Mouse (Mus musculus) intestine, embryonic 16.5 days (tissue): ENCODE results near the gene Nek6. TPM values are rescaled to one million over a fixed set of nuclear protein-coding genes. Genes with fewer than 3 reads are reported as not detected.
A peak's percentile ranks its signal among the peaks of the same experiment; 100 is the strongest.

Experiments
- ATAC-seq: fragments of 200-750 bp; cut with Nextera tagmentation; 2 replicates; pipeline ENCODE4 v1.8.0; 2017; ENCODE audit warnings: moderate TSS enrichment, moderate library complexity
- H3K27ac ChIP-seq: fragments of 300-500 bp; sonication (generic); 2 replicates; pipeline ENCODE4 v1.5.1; 2014; ENCODE audit warnings: mild to moderate bottlenecking, low read length
- H3K27me3 ChIP-seq: fragments of 300-500 bp; sonication (generic); replicated peaks from 2 replicates; pipeline ENCODE4 v1.6.1; 2014; ENCODE audit warnings: low read length, control low read depth, mixed read lengths; ENCODE audit not compliant: control insufficient read depth, insufficient read depth
- H3K36me3 ChIP-seq: fragments of 300-500 bp; sonication (generic); 2 replicates; pipeline ENCODE4 v1.6.1; 2014; ENCODE audit warnings: low read length, control low read depth; ENCODE audit not compliant: control insufficient read depth, insufficient read depth
- H3K4me1 ChIP-seq: fragments of 300-500 bp; sonication (generic); 2 replicates; pipeline ENCODE4 v1.6.1; 2014; ENCODE audit warnings: low read length, control low read depth, mixed read lengths; ENCODE audit not compliant: control insufficient read depth, insufficient read depth
- H3K4me2 ChIP-seq: fragments of 300-500 bp; sonication (generic); 2 replicates; pipeline ENCODE4 v1.6.1; 2014; ENCODE audit warnings: low read depth, low read length, control low read depth
- H3K4me3 ChIP-seq: fragments of 300-500 bp; sonication (generic); 2 replicates; pipeline ENCODE4 v1.5.1; 2014; ENCODE audit warnings: mild to moderate bottlenecking, low read length
- H3K9ac ChIP-seq: fragments of 300-500 bp; sonication (generic); 2 replicates; pipeline ENCODE4 v1.6.1; 2014; ENCODE audit warnings: low read depth, low read length
- H3K9me3 ChIP-seq: fragments of 300-500 bp; sonication (generic); 2 replicates; pipeline ENCODE4 v1.6.1; 2016; ENCODE audit warnings: low read length, control low read depth; ENCODE audit not compliant: control insufficient read depth
- WGBS: fragments of 180-500 bp; shearing (Covaris S2); extraction: QIAGEN DNeasy Blood & Tissue Kit; methylation state at CpG from one replicate; pipeline ENCODE4 v1.1.7; 2014; 5-methylcytosine and 5-hydroxymethylcytosine counted together
- polyA plus RNA-seq: library from polyadenylated mRNA; unstranded; fragments of >200 nt; fragmentation: Nextera tagmentation; extraction: Ambion mirVana; gene quantifications from 2 replicates; pipeline ENCODE4 v1.2.1, GENCODE M21; 2015

Gene Nek6
- polyA plus RNA-seq, 1 experiment from 2014 or later, result 124 TPM

- Histone ChIP-seq H3K4me1 (peaks cover 64% of the 10 kb centered on the region), H3K4me3 (no peak overlapping the region), H3K27ac (peak overlapping the region; percentile 95), H3K36me3 (no peaks in the 10 kb centered on the region), H3K9ac (peak overlapping the region; percentile 57), H3K9me3 (no peaks in the 10 kb centered on the region), H3K27me3 (no peaks in the 10 kb centered on the region), H3K4me2 (peak overlapping the region; percentile 24; the same call in 1 of the 2 replicates)
- peak; percentile 93 for ATAC-seq
- WGBS, result 15% methylated on average over 6 of the region's 6 CpGs
These were observed 19.5 kb downstream of the Nek6 start for GRCm38 (mm10) chr2:38530955-38531381.

GRCm38 (mm10) chr2:38533322-38533721, 21.9 kb downstream of the Nek6 start:
- Histone ChIP-seq H3K4me2 (no peak overlapping the region), H3K9ac (peak overlapping the region; percentile 42), H3K27me3 (no peaks in the 10 kb centered on the region), H3K36me3 (no peaks in the 10 kb centered on the region), H3K4me1 (peaks cover 82% of the 10 kb centered on the region), H3K27ac (peak overlapping the region; percentile 82), H3K4me3 (no peak overlapping the region), H3K9me3 (no peaks in the 10 kb centered on the region)
- ATAC-seq, result peak; percentile 29
- WGBS, result 44% methylated on average over 6 of the region's 6 CpGs

- Histone ChIP-seq H3K27ac (peak overlapping the region; percentile 82), H3K36me3 (no peaks in the 10 kb centered on the region), H3K9me3 (no peaks in the 10 kb centered on the region), H3K27me3 (no peaks in the 10 kb centered on the region), H3K9ac (peak overlapping the region; percentile 42; the same call in 1 of the 2 replicates), H3K4me1 (peaks cover 81% of the 10 kb centered on the region), H3K4me3 (no peak overlapping the region), H3K4me2 (no peak overlapping the region)
- 57% methylated on average over 6 of the region's 6 CpGs for WGBS
- ATAC-seq, result 0 out of 2 replicates have a peak, but pooled peaks have one; percentile 10
These were observed 22.3 kb downstream of the Nek6 start for GRCm38 (mm10) chr2:38533767-38534166.

GRCm38 (mm10) chr2:38534241-38534940, 22.9 kb downstream of the Nek6 start:
- no peak overlapping the region for H3K4me3 ChIP-seq
- no peaks in the 10 kb centered on the region for H3K27me3 ChIP-seq
- H3K36me3 ChIP-seq, result no peaks in the 10 kb centered on the region
- H3K4me1 ChIP-seq, result peaks cover 75% of the 10 kb centered on the region
- WGBS, result 81% methylated on average over 5 of the region's 5 CpGs
- peak overlapping the region; percentile 82 for H3K27ac ChIP-seq
- no peaks in the 10 kb centered on the region for H3K9me3 ChIP-seq
- 0 out of 2 replicates have a peak overlapping the region, but pooled peaks have one; percentile 42 for H3K9ac ChIP-seq
- ATAC-seq, result no peak
- H3K4me2 ChIP-seq, result no peak overlapping the region

- Histone ChIP-seq H3K4me1 (peaks cover 73% of the 10 kb centered on the region), H3K27ac (0 out of 2 replicates have a peak overlapping the region, but pooled peaks have one; percentile 21), H3K27me3 (no peaks in the 10 kb centered on the region)
These were observed 23.6 kb downstream of the Nek6 start for GRCm38 (mm10) chr2:38535051-38535450.

GRCm38 (mm10) chr2:38535521-38536220, 24.2 kb downstream of the Nek6 start:
- 55% methylated on average over 14 of the region's 14 CpGs for whole genome bisulfite sequencing
- no peak for ATAC-seq

More at GRCm38 (mm10) chr2:38535051-38535450, 23.6 kb downstream of the Nek6 start:
- H3K36me3 ChIP-seq, result no peaks in the 10 kb centered on the region
- H3K9me3 ChIP-seq, result no peaks in the 10 kb centered on the region
- H3K4me2 ChIP-seq, result no peak overlapping the region
- H3K4me3 ChIP-seq, result no peak overlapping the region
- ATAC-seq, result no peak
- WGBS, result 77% methylated on average over 8 of the region's 8 CpGs
- H3K9ac ChIP-seq, result no peak overlapping the region

GRCm38 (mm10) chr2:38536331-38536731, 24.9 kb downstream of the Nek6 start:
- peak; percentile 23 for ATAC-seq
- no peaks in the 10 kb centered on the region for H3K36me3 ChIP-seq
- no peak overlapping the region for H3K4me2 ChIP-seq
- no peaks in the 10 kb centered on the region for H3K27me3 ChIP-seq
- 56% methylated on average over 8 of the region's 8 CpGs for WGBS
- no peaks in the 10 kb centered on the region for H3K9me3 ChIP-seq
- H3K27ac ChIP-seq, result no peak overlapping the region
- H3K9ac ChIP-seq, result no peak overlapping the region
- H3K4me1 ChIP-seq, result peaks cover 67% of the 10 kb centered on the region
- H3K4me3 ChIP-seq, result no peak overlapping the region

More at GRCm38 (mm10) chr2:38535521-38536220, 24.2 kb downstream of the Nek6 start:
- no peaks in the 10 kb centered on the region for H3K27me3 ChIP-seq
- H3K9ac ChIP-seq, result no peak overlapping the region
- H3K4me2 ChIP-seq, result no peak overlapping the region
- no peaks in the 10 kb centered on the region for H3K36me3 ChIP-seq
- H3K9me3 ChIP-seq, result no peaks in the 10 kb centered on the region
- H3K4me3 ChIP-seq, result no peak overlapping the region
- no peak overlapping the region for H3K27ac ChIP-seq
- peaks cover 68% of the 10 kb centered on the region for H3K4me1 ChIP-seq

GRCm38 (mm10) chr2:38539677-38540076, 28.2 kb downstream of the Nek6 start:
- 87% methylated on average over 9 of the region's 9 CpGs for WGBS
- no peak for ATAC-seq
- H3K4me1 ChIP-seq, result peaks cover 52% of the 10 kb centered on the region

GRCm38 (mm10) chr2:38540666-38541065, 29.2 kb downstream of the Nek6 start:
- Histone ChIP-seq H3K4me3 (no peak overlapping the region), H3K36me3 (no peaks in the 10 kb centered on the region), H3K4me2 (no peak overlapping the region), H3K27me3 (no peaks in the 10 kb centered on the region), H3K9ac (no peak overlapping the region), H3K9me3 (no peaks in the 10 kb centered on the region), H3K27ac (no peak overlapping the region), H3K4me1 (peaks cover 50% of the 10 kb centered on the region)
- no peak for ATAC-seq
- WGBS, result 86% methylated on average over 6 of the region's 6 CpGs

More at GRCm38 (mm10) chr2:38539677-38540076, 28.2 kb downstream of the Nek6 start:
- no peaks in the 10 kb centered on the region for H3K9me3 ChIP-seq
- no peaks in the 10 kb centered on the region for H3K27me3 ChIP-seq
- no peak overlapping the region for H3K4me2 ChIP-seq
- H3K9ac ChIP-seq, result no peak overlapping the region
- no peak overlapping the region for H3K27ac ChIP-seq
- H3K4me3 ChIP-seq, result no peak overlapping the region
- no peaks in the 10 kb centered on the region for H3K36me3 ChIP-seq
